9 mouse cellular contexts compared by ENCODE assay signal in the genomic region with DNA sequence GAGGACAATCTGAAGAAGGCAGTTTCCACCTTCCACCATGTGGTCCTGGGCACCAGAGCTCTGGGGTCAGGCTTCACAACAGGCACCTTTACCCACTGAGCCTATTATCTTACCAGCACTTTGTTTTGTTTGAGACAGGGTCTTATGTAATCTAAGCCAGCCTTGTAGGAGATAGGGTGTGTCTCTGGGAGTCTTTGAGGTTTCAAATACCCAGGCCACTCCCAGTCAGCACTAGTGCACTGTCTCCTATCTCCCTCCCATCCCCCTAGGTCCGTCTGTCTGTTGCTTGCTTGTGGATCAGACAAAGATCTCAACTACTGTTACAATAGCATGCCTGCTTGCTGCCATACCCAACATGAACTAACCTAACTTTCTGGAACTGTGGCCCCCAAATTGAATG.
DNase-seq lines count a peak whose midpoint lies in the region; ATAC-seq and TF ChIP-seq lines count a peak whose summit lies in the region.
"Had no signal": no experiment of that assay in that cellular context is flagged by ENCODE, and none has a peak within 500 bp of the region (broad histone marks: within the 10 kb centered on the region; RNA-seq: fewer than 3 reads in every experiment).

No protein-coding gene starts in this region.

- peaks cover 53% of the 10 kb centered on the region for H3K4me1 ChIP-seq in heart, embryonic 10.5 days
- peaks cover 17% of the 10 kb centered on the region for H3K4me1 ChIP-seq in ES-Bruce4 (ENCODE audit: control insufficient read depth, insufficient read depth, low read length)
- peaks cover 27% of the 10 kb centered on the region for H3K4me1 ChIP-seq in intestine, embryonic 15.5 days (replicated peaks)
- peaks cover 97% of the 10 kb centered on the region for H3K4me1 ChIP-seq in megakaryocyte, embryonic 14.5 days
- 0 out of 2 replicates have a peak, but pooled peaks cover 7% of the 10 kb centered on the region for H3K4me1 ChIP-seq in midbrain, embryonic 14.5 days (ENCODE audit: control insufficient read depth, insufficient read depth, low read length)

- H3K4me2 ChIP-seq in intestine, embryonic 15.5 days (replicated peaks), result 0 out of 2 replicates have a peak overlapping the region, but pooled peaks have one; percentile 12
- H3K4me2 ChIP-seq in midbrain, embryonic 14.5 days (ENCODE audit: low read length), result no peak overlapping the region

- TF ChIP-seq EP300 in ES-Bruce4 (IDR thresholded peaks at IDR 0.05; ENCODE audit: insufficient read depth, low read depth, low read length), result peak; percentile 60; the same call in 1 of the 2 replicates

- no peak overlapping the region for H3K27ac ChIP-seq in heart, embryonic 10.5 days
- peak overlapping the region; percentile 58 for H3K27ac ChIP-seq in ES-Bruce4 (ENCODE audit: insufficient read depth, low read length)
- peak overlapping the region; percentile 33; the same call in 1 of the 2 replicates for H3K27ac ChIP-seq in intestine, embryonic 15.5 days
- H3K27ac ChIP-seq in midbrain, embryonic 14.5 days (replicated peaks; ENCODE audit: low read depth, low read length), result no peak overlapping the region

- TF ChIP-seq CTCF in ES-Bruce4 (IDR thresholded peaks at IDR 0.05; ENCODE audit: low read depth, low read length), result no peak

- 0 out of 2 replicates have a peak, but pooled peaks cover 3% of the 10 kb centered on the region for H3K36me3 ChIP-seq in heart, embryonic 10.5 days
- peaks cover 8% of the 10 kb centered on the region for H3K36me3 ChIP-seq in ES-Bruce4 (ENCODE audit: control insufficient read depth, insufficient read depth, low read length, poor library complexity, severe bottlenecking)
- H3K36me3 ChIP-seq in intestine, embryonic 15.5 days, result no peaks in the 10 kb centered on the region; the same call in 1 of the 2 replicates
- peaks cover 34% of the 10 kb centered on the region for H3K36me3 ChIP-seq in megakaryocyte, embryonic 14.5 days (replicated peaks; ENCODE audit: low read length)
- H3K36me3 ChIP-seq in midbrain, embryonic 14.5 days (ENCODE audit: control insufficient read depth, insufficient read depth, low read length), result no peaks in the 10 kb centered on the region

- no peaks in the 10 kb centered on the region for H3K9me3 ChIP-seq in heart, embryonic 10.5 days
- H3K9me3 ChIP-seq in ES-Bruce4 (replicated peaks; ENCODE audit: control insufficient read depth, insufficient read depth, low read length, poor library complexity, severe bottlenecking), result no peaks in the 10 kb centered on the region
- H3K9me3 ChIP-seq in intestine, embryonic 15.5 days, result no peaks in the 10 kb centered on the region
- H3K9me3 ChIP-seq in megakaryocyte, embryonic 14.5 days, result no peaks in the 10 kb centered on the region
- H3K9me3 ChIP-seq in midbrain, embryonic 14.5 days (ENCODE audit: control insufficient read depth, low read length), result no peaks in the 10 kb centered on the region

- WGBS in heart, embryonic 10.5 days, result 7% methylated on average over 1 of the region's 1 CpGs
- WGBS in intestine, embryonic 15.5 days, result 16% methylated on average over 1 of the region's 1 CpGs
- 32% methylated on average over 1 of the region's 1 CpGs for WGBS in midbrain, embryonic 14.5 days

- DNase-seq in heart, embryonic 10.5 days (ENCODE audit: low spot score), result peak; percentile 81
- no peak for DNase-seq in heart, postnatal 4 days
- no peak for DNase-seq in right cerebral cortex, postnatal 25 days
- DNase-seq in gastrocnemius, postnatal 10 days, result no peak
- no peak for DNase-seq in midbrain, embryonic 14.5 days
- DNase-seq: right cerebral cortex, postnatal 4 days had no signal

- H3K9ac ChIP-seq in ES-Bruce4 (ENCODE audit: low read depth, poor library complexity, severe bottlenecking), result no peak overlapping the region
- H3K9ac ChIP-seq in intestine, embryonic 15.5 days, result no peak overlapping the region
- no peak overlapping the region for H3K9ac ChIP-seq in midbrain, embryonic 14.5 days (replicated peaks; ENCODE audit: low read length)

- H3K4me3 ChIP-seq in heart, embryonic 10.5 days, result no peak overlapping the region
- no peak overlapping the region for H3K4me3 ChIP-seq in ES-Bruce4 (ENCODE audit: low read depth, low read length)
- no peak overlapping the region for H3K4me3 ChIP-seq in intestine, embryonic 15.5 days (replicated peaks)
- peak overlapping the region; percentile 85 for H3K4me3 ChIP-seq in megakaryocyte, embryonic 14.5 days (replicated peaks)
- H3K4me3 ChIP-seq in midbrain, embryonic 14.5 days (replicated peaks; ENCODE audit: low read depth, low read length), result no peak overlapping the region

- H3K27me3 ChIP-seq in heart, embryonic 10.5 days (ENCODE audit: insufficient read depth, poor library complexity, severe bottlenecking), result no peaks in the 10 kb centered on the region
- no peaks in the 10 kb centered on the region for H3K27me3 ChIP-seq in ES-Bruce4 (ENCODE audit: control insufficient read depth, insufficient read depth, low read length, poor library complexity, severe bottlenecking)
- H3K27me3 ChIP-seq in intestine, embryonic 15.5 days (replicated peaks), result no peaks in the 10 kb centered on the region
- no peaks in the 10 kb centered on the region for H3K27me3 ChIP-seq in megakaryocyte, embryonic 14.5 days (replicated peaks)
- no peaks in the 10 kb centered on the region for H3K27me3 ChIP-seq in midbrain, embryonic 14.5 days (ENCODE audit: control insufficient read depth, insufficient read depth, low read length)

- peak; percentile 87 for ATAC-seq in intestine, embryonic 15.5 days
- no peak for ATAC-seq in midbrain, embryonic 14.5 days (ENCODE audit: low FRiP score, low TSS enrichment)

- TF ChIP-seq POLR2A in ES-Bruce4 (IDR thresholded peaks at IDR 0.05; ENCODE audit: insufficient read depth, low read length), result no peak

Comparison
In these comparisons a context has a peak if more than half of its experiments do, and no peak if none do; other contexts are left out.
1. H3K27ac ChIP-seq: peak in ES-Bruce4 (single experiment) and intestine, embryonic 15.5 days (single experiment); none in heart, embryonic 10.5 days (single experiment) and midbrain, embryonic 14.5 days (single experiment).